Mouse (Mus musculus) cerebellum, adult (tissue): ENCODE measurements at regions not wholly inside any gene's neighbourhood (a gene's known extent, or its start where the extent isn't known, plus 50 kb on each side); places are given as distances from the start of the nearest gene placed in this dataset.

ENCODE experiments used
- ATAC-seq: cut with Nextera tagmentation; 2 replicates; pipeline ENCODE4 v1.9.2; 2017; ENCODE audit warnings: mild to moderate bottlenecking, moderate library complexity, mixed read lengths; ENCODE audit not compliant: insufficient number of reproducible peaks, low FRiP score, low TSS enrichment

DNA sequence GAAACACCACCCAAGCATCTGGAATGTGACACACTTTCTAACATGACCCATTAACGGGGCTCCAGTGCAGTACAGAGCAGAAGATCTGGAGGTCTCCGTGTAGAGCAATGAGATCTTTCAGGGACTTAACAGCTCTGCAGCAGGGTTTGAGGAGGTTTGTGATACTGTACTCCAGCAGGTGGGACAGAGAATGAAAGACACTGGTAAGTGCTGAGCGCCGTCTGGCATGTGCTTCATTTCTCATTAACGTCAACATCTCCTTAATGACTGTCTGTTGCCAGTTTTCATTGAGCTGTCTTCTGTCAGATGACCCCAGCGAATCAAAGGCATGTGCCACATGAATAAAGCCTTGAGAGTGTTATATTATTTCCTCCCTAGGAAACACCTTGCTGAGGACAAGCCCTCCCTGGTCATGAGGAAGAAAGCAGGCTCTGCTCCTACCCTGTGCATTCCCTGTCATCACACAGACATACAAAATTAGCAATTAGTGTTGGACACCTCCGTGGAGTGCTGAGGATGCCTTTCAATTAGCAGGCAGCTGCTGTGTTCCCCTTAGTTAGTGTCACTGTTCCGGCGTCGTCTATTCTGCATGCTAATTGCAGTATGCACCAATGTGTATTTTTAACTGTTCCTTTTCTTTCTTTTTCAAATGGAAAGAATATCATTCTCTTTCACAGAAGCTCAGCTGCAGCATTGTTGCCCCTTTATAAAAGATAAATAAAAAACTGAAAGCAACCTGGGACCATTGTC, 744.4 kb upstream of the Lrrc6 start:
- no peak for ATAC-seq

DNA sequence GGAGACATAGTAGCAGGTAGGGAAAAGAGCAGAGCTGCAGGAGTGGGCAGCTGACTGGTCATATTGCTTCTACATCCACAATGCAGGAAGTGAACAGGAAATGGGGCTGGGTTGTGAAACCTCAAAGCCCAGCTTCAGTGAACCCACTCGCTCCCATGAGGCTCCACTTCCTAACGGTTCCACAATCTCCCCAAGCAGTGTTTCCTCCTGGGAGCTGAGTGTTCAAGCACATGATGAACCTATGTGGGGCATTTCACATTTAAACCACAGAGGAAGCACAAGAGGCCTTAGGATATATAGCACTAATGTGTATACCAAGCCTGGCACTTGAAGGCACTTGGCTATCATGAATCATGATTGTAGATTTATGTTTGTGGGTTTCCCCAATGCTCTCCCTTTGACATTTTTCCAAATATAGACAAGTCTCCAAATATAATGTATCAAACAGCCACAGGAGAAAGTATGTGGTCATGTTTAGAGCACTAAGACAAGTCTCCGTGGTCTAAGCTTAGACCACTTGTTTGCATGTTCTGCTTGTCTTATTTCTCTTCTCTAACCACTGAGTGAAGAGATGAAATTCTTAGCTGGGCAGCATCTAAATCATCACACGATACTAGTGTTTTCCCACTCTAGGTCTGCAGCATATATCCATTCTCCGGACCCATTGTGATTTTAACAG, 734.5 kb upstream of the Lrrc6 start:
- ATAC-seq, result no peak

DNA sequence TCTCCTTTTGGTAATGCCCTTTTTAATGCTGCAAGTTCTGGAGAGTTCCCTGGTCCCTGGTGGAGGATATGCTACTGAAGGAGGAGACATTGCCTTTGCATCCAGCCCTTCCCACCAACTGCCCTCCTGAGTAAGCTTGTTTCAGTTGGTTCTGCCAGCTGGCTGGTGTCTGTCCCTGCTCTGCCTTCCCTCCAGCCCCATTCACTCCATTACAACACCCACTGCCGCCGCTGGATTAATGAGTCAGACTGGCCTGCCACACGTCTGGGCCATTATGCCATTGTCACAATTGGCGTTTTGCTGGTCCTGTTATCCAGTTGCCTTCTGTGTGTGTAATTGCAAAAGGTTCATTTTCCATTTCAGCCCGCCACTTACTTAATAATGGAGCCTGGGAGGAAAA, 728.6 kb upstream of the Lrrc6 start:
- ATAC-seq, result no peak

DNA sequence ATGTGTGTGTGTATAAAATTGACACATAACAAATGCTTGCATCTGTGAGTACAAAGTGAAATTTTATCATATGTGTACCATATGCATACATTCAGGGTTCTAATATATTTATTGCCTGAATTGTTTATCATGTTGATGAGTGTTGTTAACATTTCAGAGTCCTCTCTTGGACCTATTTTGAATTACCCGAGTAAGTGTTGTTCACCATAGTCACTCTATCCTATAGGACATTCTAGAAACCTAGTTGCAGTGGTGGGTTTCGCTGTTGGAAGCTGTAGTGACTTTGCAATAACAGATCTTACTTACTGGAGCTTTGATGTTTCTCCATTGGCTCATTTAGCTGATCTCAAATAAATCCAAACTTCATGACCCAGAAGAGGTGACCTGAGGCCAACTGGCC, 727.9 kb upstream of the Lrrc6 start:
- no peak for ATAC-seq

DNA sequence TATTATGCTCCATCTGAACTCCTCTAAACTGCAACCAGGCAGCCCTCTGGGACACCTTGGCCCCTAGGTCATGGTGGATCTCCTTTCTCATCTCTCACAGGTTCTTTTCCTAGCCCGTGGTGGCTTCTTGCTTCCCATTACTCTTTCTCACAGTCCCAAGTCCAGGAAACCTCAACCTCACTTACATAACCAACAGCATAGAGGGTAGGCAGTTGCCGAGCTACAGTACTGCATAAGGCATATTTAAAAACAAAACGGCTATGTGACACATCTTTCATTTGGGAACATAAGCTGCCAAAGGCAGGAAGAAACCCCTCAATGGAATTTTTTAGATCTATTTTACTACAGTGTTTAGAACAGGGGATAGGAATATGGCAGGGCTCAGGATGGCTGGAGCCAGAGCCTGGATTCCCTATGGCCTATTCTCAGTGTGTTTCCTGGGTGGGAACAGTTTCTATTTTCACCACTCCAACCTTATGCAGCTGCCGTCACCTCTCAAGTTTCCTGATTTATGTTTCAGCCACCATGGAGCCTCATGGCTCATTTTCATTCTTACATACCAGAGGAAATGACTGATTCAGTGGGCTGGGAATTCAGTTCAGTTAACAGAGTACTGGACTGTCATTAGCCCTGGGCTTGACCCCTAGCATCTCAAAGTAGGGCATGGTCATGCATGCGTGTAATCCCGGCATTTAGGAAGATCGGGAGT, 726.9 kb upstream of the Lrrc6 start:
- no peak for ATAC-seq

DNA sequence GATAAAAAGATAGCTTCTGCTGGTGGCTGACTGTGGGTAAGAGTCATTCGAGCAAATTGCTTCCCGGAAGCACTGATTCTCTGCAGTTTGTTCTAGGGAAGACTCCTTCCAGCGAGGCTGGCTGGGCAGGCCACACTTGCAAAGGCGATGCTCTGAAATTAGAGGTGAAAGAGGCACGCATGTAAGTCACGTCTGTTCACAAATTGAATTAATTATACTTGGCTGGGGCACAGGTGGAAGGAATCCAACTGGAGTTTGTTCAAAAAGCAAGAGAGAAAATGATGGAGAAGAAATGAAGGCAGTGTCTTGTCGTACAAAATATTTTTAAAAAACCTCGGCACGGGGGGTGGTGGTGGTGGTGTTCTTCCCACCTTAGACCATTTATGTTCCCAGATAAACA, 726.2 kb upstream of the Lrrc6 start:
- ATAC-seq, result no peak
